Mouse (Mus musculus) liver, adult (tissue): ENCODE data around the gene Mtx1.

Source experiments
- GATA4 ChIP-seq: IDR thresholded peaks from 2 replicates; pipeline ENCODE4 v1.6.1; 2014; ENCODE audit warnings: mild to moderate bottlenecking, low read length; ENCODE audit not compliant: insufficient replicate concordance

Gene Mtx1

DNA sequence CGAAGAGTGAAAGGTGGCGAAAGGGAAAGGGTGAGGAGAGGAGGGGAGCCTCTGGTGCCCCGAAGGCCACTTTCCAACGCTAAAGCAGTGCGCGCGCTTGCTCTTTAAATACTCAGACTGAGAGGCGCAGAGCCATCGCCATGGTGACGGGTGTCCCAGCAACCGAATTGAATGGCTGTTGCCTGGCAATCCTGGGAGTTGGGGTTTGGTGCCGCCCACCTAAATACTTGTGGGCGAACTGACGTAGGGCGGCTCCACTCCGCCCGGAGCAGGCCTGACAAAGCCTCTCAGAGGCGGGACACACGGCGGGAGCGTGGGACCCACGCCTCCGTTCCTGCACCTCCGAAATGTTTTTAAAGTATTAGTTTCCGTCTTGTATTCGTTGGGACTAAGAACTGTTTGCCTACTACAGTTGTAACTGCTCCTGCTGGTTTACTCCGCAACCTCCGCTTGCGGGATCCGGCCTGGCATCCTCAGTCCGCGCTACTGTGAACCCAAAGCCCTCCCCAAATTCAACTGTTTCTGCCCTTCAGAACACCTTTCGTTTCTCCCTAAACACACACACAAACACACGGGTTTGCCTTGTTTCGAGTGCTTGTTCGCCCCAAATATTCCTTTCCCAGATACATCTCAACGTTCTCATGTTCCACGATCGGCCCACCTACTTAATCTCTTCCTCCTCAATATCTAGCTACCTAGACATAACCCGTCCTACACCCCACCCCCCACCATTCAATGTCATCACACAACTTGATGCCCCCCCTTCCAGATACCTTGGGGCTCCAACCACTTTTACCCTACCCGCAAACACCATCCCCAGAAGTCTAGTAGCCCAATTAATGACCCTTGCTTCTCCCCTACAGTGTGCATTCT, 655 bp upstream of the Mtx1 start:
- no peak for TF ChIP-seq GATA4

DNA sequence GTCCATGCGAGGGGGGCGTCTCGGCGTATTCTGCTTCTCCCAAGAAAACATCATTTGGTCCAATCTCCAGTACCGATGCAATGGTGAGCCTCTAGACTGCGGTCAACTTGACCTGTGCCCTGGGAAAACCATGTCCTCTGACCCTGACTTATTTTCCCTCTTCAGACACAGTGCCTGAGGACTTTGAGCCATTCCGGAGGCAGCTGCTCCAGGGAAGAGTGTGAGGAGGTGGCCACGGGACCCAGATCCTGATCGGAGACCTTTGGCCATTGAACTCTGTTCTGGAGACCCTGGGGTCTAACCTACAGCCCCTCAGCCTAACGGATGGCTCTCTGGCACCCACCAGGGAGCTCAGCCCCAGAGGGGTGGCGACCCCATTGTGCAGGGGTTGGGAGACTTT, 527 bp downstream of the Mtx1 start:
- TF ChIP-seq GATA4 = no peak

DNA sequence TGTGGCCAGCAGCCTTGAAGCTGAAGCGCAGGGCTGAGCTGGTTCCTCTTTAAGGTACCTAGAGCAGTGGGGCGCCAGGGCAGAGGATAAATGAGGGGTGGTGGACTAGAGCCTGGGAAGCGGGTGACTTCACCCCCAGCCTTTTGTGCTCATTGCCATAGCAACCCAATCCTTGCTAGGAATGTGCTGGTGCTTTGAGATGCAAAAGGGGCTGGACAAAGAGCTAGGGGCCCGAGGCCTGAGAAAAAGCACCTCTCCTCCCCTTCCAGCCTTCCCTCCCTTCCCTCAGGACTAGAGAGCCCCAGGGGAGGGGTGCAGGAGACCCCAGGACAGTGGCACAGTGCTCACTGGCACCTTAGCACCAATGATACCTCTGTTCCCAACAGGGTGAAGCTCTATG, 970 bp downstream of the Mtx1 start:
- no peak for TF ChIP-seq GATA4

DNA sequence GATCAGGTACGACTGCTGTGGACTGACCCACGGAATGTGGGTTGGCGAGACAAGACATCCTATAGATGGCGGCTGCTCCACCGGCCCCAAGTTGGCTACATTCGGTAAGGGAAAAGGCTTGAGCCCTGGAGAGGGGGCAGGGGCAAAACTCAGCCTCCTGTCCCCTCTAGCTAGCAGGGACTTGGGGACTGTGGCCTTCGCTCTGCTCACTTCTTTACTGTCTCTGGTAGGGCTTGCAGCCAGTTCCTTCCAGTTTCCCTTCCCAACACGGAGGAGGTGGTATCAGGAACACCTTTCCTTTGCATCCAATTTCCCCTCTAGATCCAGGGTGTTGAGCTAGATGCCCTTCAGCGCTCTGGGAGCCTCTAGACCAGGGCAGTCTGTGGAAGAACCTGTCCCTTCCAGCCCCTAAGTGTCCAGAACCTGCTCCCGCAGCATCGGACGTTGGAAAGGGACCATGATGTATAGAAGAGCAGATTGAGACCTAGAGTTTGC, 1.5 kb downstream of the Mtx1 start:
- no peak for TF ChIP-seq GATA4

DNA sequence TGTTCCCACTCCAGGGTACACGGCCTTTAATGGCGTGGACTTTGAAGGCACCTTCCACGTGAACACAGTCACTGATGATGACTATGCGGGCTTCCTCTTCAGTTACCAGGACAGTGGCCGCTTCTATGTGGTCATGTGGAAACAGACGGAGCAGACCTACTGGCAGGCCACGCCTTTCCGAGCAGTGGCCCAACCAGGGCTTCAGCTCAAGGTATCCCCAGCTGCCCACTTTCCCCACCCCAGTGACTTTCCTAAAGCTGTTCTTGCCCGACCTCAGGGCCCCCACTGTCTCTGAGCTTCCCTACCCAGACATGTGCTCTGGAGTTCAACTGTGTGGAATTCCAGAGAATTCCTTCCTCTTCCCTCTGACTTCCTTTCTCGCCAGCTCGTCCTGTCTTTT, 2.1 kb downstream of the Mtx1 start:
- TF ChIP-seq GATA4 = no peak

DNA sequence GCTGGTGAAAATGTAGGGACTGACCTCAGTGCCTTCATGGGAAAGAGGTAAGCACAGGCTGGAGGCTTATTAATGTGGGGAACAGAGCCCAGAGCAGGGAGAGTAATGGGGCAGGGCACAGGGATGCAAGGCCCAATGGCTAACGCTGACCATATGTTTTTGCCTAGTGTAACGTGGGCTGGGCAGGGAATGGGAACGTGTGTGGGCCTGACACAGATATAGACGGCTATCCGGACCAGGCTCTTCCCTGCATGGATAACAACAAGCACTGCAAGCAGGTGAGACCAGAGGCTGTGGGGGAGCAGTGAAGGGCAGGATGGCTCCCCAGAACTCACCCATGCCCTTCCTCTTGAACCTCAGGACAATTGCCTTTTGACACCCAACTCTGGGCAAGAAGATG, 5.7 kb downstream of the Mtx1 start:
- TF ChIP-seq GATA4 = no peak

DNA sequence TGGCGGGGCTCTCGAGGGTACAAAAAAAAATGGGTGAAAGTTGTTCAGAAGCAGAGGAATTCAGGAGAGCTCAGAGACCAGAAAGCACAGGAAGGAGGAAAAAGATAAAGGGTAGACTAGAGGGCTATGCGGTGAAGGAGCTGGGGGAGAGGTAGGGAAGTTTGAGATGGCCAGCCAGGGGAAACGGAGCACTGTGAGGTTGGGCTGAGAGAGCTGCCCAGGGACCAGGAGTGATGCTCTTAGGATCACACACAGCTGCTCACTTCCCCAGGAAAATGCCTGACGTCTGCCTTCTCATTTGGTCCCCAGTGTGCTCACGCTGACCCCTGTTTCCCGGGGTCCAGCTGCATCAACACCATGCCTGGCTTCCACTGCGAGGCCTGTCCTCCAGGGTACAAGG, 7.3 kb downstream of the Mtx1 start:
- TF ChIP-seq GATA4 = no peak

DNA sequence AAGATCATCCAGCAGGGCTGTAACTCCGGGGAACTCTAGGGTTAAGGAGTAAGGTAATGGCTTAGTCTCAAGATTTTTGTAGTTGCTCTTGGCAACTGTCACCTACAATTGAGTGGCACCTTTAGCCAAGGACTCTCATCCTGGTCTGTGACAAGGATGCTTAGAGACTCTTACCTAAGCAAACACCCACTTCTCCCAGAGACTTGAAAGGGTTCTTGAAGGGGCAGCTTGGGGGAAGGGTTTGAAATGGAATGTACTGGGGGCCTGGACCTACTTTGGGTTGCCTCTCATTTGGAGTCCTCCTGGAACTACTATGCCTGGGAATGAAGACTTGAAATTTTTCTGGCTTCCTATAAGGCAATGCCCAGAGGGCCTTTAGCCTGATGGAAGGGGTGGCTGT, 8.6 kb downstream of the Mtx1 start:
- no peak for TF ChIP-seq GATA4

DNA sequence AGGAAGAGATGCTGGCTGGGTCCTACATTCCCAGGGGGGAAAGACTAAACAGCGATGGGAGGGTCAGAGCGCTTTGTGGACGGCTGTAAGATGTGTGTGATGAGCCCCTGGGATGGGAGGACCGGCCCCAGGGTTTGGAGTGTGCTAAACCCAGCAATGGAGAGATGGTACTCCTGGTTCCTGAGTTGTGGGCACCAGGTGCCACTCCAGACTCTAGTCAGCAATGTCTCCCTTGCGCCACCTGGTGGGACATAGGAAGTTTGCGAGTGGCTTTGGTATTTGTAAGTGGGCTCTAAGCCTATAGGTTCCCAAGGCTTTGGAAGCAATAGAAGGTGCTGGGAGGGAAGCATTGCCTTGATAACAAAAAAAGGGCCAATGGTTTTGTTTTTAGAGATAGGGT, 11.0 kb downstream of the Mtx1 start:
- no peak for TF ChIP-seq GATA4

DNA sequence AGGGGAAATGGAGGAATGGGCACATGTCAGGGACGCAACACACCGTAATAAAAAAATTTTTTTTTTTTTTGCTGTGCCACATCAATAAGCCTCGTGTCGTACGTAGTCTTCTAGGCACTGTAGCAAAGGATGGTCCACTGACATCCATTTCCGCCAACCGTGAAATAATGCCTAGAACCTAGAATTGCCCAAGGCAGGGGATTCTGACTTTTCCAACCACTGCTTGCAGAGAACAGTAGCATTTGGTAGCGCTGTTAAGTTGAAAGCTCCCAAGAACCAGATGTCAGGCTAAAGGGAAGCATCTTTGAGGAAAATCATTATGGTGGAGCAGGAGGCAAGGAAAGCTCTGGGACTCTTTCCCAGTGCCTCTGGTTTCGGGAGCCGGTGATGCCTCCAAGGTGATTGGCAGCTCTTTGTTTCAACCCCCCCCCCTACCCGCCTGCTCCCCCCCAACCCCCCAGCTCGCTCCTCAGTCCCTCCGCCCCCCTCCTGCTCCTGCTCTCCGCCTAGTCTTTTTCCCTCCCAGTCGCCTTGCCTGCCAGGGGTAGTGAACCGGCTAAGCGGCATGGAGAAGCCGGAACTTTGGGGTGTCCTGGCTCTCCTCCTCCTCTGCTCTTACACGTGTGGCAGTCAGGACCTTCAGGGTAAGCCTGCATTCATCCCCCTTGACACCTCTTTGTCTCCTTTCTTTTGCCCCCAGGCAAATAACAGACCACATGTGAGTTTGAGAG, 12.0 kb downstream of the Mtx1 start, which contains the start of gene Thbs3:
Thbs3 (plus strand) TSS at position 500 of the 731 bp plus-strand sequence.
- TF ChIP-seq GATA4 = no peak

DNA sequence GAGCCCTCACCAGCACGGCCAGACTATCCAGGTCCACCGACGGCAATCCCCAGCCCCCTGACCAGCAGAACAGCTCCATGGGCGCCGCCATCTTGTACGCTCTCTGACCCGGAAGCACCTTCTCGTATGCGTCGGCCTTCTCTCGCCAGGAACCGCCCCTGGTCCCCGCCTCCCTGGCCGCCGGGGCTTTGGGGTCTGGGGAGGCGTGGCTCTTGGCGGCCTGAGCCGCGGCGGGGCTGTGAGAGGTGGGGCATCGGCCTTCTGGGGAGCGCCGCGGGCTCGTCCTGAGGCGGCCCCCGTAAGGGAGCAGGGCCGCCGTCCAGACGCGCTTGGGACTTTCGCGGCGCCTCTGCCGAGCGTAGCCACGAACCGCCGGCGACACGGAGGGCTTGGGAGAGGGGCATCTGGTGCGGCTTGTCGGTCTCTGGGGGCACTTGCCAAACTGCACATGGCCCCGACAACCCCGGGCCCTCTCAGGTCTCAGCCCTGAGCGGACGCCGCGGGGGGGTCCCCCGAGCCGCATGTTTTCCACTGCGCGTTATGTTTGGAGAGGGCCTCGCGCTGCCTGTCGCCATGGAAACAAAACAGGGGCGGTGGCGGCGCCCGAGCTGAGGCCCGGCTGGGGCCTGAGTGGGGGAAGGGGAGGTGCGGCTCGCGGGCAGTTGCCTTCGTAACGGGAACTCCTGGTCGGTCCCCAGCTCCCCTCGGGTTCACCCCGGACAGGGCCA, 12.9 kb downstream of the Mtx1 start:
- TF ChIP-seq GATA4 = no peak; the same call in 1 of the 2 replicates

DNA sequence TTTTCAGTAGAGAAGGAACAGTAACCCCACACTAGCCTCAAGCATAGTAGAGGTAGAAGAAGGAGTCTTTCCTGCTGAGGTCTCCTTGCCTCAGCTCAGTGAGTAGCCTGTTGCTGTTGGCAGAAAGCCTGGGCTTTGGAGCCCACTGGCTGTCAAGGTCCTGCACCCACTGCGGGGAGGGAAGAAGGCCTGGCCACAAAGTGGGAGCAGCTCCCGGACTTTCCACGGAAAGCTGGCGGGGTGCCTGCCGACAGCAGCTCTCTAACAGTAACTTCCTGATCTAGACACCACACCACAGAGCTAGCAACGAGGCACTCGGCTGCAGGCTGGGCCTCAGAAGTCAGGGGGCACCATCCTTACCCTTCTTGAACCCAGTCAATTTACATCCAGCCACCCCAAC, 16.2 kb downstream of the Mtx1 start:
- TF ChIP-seq GATA4 = no peak

DNA sequence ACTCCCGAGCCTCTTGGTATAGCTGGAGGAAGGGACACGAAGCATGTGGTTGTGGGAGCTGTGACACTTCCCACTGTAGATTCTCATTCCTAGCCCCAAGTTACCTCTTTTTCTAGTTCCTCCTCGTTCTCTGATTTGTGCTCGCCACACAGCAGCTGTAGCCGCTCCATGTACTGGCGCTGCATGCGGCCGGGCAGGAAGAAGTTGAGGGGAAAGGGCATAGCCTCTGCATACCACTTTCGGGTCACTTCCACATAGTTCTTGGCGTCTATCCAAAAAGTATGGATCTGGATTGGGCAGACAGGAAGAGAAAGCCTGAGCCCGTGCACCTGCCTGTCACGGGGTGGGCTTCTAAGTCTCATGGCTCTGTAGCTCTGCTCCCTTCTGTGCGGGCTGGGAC, 16.7 kb downstream of the Mtx1 start:
- no peak for TF ChIP-seq GATA4

DNA sequence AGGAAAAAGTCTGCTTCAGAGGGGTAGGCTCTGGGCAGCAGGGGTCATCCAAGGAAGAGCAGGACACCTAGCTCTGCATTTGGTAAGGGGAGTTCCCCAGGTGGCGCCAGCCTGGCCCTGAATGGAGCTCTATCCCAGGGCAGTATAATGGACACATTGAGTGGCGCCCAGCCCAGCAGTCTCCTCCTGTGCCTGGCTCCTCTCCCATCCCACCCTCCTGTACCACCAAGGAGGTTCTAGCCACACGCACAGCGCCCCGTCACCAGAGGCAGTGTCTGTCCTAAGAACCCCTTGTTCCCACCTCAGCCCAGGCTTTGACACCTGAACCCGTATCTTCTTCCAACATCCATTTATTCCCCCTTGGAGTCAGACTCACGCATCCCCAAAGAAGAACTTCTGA, 17.2 kb downstream of the Mtx1 start:
- no peak for TF ChIP-seq GATA4

DNA sequence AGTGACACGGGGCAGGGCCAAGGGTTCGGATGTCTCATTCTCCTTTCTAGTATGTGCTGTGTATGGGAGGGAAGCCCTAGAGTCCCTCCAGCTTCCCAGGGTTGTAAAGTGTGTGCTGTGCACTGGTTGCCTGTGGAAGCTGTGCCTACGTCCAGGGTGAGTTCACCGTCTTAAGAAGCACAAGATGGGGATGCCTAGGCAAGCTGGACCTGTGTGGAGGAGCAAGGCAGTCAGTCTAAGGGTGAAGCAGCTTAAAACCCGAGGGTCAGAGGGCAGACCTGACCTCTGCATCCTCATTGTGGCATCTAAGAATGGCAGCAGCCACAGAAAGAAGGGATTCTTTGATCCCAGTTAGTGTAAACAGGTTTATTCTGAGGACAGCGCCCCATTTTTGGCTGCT, 18.2 kb downstream of the Mtx1 start:
- TF ChIP-seq GATA4 = no peak
